Mouse (Mus musculus): ENCODE measurements at regions not wholly inside any gene's neighbourhood (a gene's known extent, or its start where the extent isn't known, plus 50 kb on each side); places are given as distances from the start of the nearest gene placed in this dataset.
"Not testable (repeated sequence)": the region's sequence is repeated elsewhere in the genome, so short reads cannot be mapped to it uniquely, and the experiment has no call there.

DNA sequence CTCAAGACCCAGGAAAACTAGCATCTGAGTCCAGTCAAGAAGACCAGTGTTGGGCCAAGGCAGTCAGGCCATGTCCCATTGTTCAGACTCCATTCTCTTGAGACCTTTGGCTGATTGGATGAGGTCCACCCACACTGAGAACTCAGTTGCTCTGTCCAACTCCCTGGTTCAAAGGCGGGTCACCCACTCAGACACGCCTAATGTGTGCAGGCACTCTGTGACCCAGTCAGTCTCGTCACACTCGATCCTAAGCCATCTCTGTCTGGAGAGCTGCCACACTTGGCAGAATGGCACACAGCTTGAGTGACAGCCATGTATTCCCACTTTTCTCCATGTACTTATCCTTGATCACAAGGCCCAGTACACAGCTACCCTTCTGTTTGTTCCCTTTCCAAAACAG lies 189.8 kb upstream of the Hs6st1 start:
- DNase-seq (ENCODE audit: low spot score in 2 of 2): no peak
- intact Hi-C loops (cut with DNase I): loop anchor here (5.0 to 10.0 kb wide), 2 partner anchors 116 to 189 kb away; partner anchors contain the start of gene Hs6st1

- peak; percentile 84 to 97 for DNase-seq (ENCODE audit: low spot score in 2 of 2)
- intact Hi-C loops (cut with DNase I): loop anchor here (1.0 to 10.0 kb wide), 3 partner anchors 115 to 188 kb away; partner anchors contain the start of gene Hs6st1
These were observed 188.7 kb upstream of the Hs6st1 start for GRCm38 (mm10) chr1:35879388-35880093.

DNA sequence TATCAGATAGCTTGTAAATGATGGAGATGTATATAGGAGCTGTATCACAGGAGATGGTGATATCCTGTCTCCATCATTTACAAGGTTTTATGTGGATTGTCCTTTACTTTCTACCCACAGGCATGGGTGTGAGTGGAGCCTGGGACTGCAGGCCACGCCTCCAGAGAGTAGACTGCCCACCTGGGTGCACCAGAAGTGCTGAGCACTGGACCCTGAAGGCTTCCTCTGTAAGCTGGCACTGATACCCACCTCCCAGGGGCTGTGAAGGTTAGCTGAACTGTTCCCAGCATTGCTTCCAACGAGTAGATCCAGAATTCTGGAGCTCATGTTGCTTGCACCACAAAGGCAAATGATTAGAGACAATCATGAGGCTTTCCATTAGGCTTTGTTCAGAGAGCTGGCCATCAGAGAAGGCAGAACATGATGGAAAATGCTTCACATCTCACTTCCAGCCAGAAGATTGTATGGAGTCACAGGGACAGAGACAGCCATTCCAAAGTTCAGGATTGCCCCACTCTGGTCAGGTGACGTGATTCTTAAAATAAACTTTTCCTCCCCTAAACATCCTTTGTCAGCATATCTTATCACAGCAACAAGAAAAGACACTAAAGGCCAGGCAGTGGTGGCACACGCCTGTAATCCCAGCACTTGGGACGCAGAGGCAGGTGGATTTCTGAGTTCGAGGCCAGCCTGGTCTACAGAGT lies 187.5 kb upstream of the Hs6st1 start:
- no peak for DNase-seq (ENCODE audit: low spot score in 2 of 2)
- intact Hi-C loops (cut with DNase I): no loop called here

DNA sequence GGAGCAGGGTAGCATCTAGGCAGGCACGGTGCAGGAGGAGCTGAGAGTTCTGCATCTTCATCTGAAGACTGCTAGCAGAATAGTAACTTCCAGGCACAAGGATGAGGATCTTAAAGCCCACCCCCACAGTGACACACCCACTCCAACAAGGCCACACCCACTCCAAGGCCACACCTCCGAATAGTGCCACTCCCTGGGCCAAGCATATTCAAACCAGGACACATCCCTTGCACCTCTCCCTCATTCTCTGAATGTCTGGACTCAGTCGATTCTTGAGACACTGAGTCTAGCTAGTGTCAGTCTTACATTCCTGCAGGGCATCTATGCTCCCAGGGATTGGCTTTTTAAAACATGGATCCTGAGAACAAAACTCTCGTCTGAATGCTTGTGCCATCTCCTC lies 186.7 kb upstream of the Hs6st1 start:
- intact Hi-C loops (cut with DNase I): no loop called here

GRCm38 (mm10) chr1:35882101-35882500 lies 186.1 kb upstream of the Hs6st1 start:
- intact Hi-C loops (cut with DNase I): no loop called here
- DNase-seq (ENCODE audit: low spot score in 2 of 2): peak in 1 of 2 experiments; percentile 55

More for the DNA sequence above, 186.7 kb upstream of the Hs6st1 start:
- no peak for DNase-seq (ENCODE audit: low spot score in 2 of 2)

DNA sequence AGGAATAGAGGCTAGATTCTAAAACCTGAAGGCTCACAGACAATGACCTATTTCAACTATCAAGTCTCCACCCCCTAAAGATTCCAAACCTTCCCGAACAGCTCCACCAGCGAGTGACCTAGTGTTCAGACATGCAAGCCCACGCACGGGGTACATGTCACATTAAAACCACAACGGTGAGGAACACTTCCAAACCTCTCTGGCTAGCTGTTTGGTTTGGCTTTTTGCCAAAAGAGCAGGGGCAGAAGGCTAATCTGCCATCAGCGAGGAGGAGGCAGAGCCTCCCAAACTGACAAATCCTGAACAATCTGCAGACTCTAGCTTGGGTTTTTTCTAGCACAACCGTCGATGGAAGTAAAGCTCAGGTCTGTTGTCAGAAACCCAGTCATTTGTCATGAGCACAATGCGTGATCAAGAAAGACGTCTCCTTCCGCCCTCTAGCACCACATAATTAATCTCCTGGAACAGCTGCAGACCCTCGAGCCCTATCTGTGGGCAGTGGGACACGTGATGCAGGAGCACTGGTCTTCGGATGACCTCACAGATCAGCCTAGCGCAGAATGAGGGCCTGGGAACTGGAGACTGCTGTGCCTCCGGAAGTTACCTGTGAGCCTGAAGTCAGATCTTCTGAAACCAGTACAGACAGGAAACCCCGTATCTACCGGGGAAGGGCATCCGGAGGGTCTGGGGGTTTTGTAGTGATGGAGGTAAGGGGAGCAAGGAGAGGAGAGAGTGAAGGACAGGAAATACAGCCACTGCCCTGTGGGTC lies 178.3 kb upstream of the Hs6st1 start:
- DNase-seq (ENCODE audit: low spot score in 2 of 2): no peak
- intact Hi-C loops (cut with DNase I): no loop called here

GRCm38 (mm10) chr1:35890500-35890900 lies 177.7 kb upstream of the Hs6st1 start:
- DNase-seq (ENCODE audit: low spot score in 2 of 2): no peak
- intact Hi-C loops (cut with DNase I): no loop called here

DNA sequence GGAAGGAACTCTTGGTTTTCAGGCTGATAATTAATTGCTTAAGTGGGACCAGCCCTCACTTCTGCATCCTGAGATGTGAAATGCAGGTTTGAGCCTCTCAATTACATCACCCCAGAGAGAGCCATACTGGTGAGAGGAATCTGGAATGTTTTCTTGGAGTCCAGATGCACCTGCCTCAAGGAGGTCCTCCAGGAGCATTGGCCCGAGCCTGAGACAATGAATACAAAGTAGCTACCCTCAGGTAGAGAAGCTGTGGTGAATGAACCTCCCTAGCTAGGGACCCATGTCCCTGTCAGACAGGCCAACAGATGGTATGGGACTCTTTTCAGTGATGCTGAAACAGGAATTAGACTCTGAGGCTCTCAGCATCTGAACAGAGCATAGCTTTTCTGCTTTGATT lies 168.7 kb upstream of the Hs6st1 start:
- intact Hi-C loops (cut with DNase I): no loop called here

GRCm38 (mm10) chr1:35904001-35904547 lies 164.1 kb upstream of the Hs6st1 start:
- intact Hi-C loops (cut with DNase I): no loop called here
- DNase-seq (ENCODE audit: low spot score in 2 of 2): peak in 1 of 2 experiments; percentile 59

More for the DNA sequence above, 168.7 kb upstream of the Hs6st1 start:
- DNase-seq (ENCODE audit: low spot score in 2 of 2): no peak

- intact Hi-C loops (cut with DNase I): no loop called here
- no peak for DNase-seq (ENCODE audit: low spot score in 2 of 2)
These were observed 154.6 kb upstream of the Hs6st1 start for GRCm38 (mm10) chr1:35913551-35913950.

DNA sequence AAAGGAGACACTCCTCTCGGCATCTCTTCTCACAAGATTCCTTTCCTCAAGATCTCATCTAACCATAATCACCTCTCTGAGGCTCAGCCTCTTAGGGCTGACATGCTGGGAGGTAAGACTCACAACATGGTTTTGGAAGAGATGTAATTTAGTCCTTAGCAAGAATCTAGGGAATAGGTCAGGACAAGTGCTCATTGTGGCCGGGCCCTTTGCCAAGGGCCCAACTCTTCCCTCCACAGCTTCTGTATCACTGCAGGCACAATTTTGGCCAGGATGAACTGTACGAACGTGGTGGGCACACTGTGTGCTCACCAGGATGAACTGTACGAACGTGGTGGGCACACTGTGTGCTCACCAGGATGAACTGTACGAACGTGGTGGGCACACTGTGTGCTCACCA lies 154.0 kb upstream of the Hs6st1 start:
- intact Hi-C loops (cut with DNase I); DNase-seq (ENCODE audit: low spot score in 2 of 2): not testable (repeated sequence)

GRCm38 (mm10) chr1:35915526-35915925 lies 152.7 kb upstream of the Hs6st1 start:
- intact Hi-C loops (cut with DNase I): no loop called here
- no peak for DNase-seq (ENCODE audit: low spot score in 2 of 2)

DNA sequence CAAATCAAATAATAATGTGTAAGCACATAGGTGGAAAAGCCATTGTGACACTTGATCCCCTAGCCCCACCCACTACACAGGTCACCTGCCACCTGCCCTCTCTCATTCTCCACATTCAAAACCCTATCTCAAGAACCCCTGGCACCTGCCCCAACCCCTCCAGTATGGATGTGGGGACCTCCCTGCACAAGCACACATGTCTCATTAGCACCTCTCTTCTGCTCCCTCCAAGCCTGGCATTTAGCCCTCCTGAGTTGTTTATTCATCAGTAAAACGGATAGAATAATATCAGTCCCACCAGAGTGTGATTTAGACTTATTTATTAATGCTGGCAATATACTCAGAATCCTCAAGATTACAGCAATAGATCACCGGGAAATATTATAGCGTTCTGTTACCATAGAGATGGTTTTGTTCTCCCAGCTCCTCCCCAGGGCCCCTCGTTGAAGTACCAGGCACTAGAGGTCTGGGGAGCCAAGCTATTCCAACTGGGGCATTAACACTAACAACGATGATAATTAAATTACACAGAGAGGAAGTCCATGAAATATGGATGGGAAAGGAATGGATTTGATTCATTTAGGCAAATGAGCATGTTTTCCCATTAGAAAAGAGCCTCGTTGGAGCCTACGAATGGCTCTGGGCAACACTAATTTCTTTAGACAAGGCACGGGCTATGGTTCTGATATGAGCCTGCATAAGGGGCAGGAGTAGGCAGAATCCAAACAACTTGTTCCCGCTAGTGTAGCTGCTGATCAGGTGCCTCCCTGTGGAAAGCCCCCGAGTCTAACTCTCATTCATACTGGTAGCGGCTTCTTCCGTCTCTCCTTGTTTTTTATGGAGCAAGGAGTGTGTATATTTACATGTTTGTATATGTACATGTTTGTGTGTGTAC lies 148.1 kb upstream of the Hs6st1 start:
- intact Hi-C loops (cut with DNase I): no loop called here
- no peak for DNase-seq (ENCODE audit: low spot score in 2 of 2)

GRCm38 (mm10) chr1:35924796-35925195 lies 143.4 kb upstream of the Hs6st1 start:
- intact Hi-C loops (cut with DNase I): no loop called here
- no peak for DNase-seq (ENCODE audit: low spot score in 2 of 2)

- intact Hi-C loops (cut with DNase I): no loop called here
- DNase-seq (ENCODE audit: low spot score in 2 of 2): no peak
These were observed 142.9 kb upstream of the Hs6st1 start for GRCm38 (mm10) chr1:35925301-35925700.

GRCm38 (mm10) chr1:35926191-35927048 lies 141.8 kb upstream of the Hs6st1 start:
- intact Hi-C loops (cut with DNase I): no loop called here
- DNase-seq (ENCODE audit: low spot score in 2 of 2): peak in 1 of 2 experiments; percentile 10

- intact Hi-C loops (cut with DNase I): no loop called here
- DNase-seq (ENCODE audit: low spot score in 2 of 2): no peak
These were observed 141.2 kb upstream of the Hs6st1 start for GRCm38 (mm10) chr1:35927049-35927415.

DNA sequence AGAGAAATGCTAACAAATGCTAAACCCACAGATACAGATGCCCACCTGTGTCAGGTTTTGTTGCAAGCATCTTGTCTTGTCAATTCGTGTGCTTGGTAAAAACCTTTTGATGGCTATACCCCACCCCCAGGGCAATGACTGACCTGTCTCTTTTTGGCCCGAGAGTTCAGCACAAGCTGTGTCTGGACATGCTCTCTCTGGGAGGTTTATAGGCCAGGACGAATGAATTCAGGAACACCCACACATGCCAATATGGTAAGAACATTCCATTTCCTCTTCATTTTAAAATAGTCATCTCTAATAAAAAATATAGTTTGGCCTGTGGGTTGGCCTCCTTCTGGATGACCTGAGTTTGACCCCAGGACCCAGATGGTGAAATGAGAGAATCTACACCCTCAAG lies 137.8 kb upstream of the Hs6st1 start:
- DNase-seq (ENCODE audit: low spot score in 2 of 2): no peak
- intact Hi-C loops (cut with DNase I): no loop called here

Measured in left cerebral cortex, postnatal 25 days (tissue).